Mouse (Mus musculus): ENCODE data around the gene Mvp. TPM values are rescaled to one million over a fixed set of nuclear protein-coding genes. Genes with fewer than 3 reads are reported as not detected.

Gene Mvp
- polyA plus RNA-seq, 1 experiment from 2014 or later = 3.1 TPM

GRCm38 (mm10) chr7:126986319-126986718 lies 28.1 kb downstream of the Mvp start:
- H3K27me3 ChIP-seq (ENCODE audit: control insufficient read depth, insufficient read depth, low read length) = no peaks in the 10 kb centered on the region
- H3K4me1 ChIP-seq (ENCODE audit: control insufficient read depth, insufficient read depth, low read length) = no peaks in the 10 kb centered on the region
- H3K4me3 ChIP-seq (replicated peaks; ENCODE audit: low read depth, low read length) = no peak overlapping the region
- 51% methylated on average over 9 of the region's 9 CpGs for WGBS
- ATAC-seq (ENCODE audit: low FRiP score, low TSS enrichment) (no peak), DNase-seq (peak; percentile 45)
- H3K9me3 ChIP-seq (ENCODE audit: control insufficient read depth, low read length) = no peaks in the 10 kb centered on the region
- H3K9ac ChIP-seq (replicated peaks; ENCODE audit: low read length) = no peak overlapping the region
- H3K4me2 ChIP-seq (ENCODE audit: low read length) = no peak overlapping the region
- H3K36me3 ChIP-seq (ENCODE audit: control insufficient read depth, insufficient read depth, low read length) = 0 out of 2 replicates have a peak, but pooled peaks cover 3% of the 10 kb centered on the region
- no peak overlapping the region for H3K27ac ChIP-seq (replicated peaks; ENCODE audit: low read depth, low read length)

GRCm38 (mm10) chr7:126984667-126985444 lies 29.6 kb downstream of the Mvp start:
- 66% methylated on average over 9 of the region's 10 CpGs for WGBS
- Histone ChIP-seq H3K27ac (replicated peaks; ENCODE audit: low read depth, low read length) (no peak overlapping the region), H3K4me3 (replicated peaks; ENCODE audit: low read depth, low read length) (no peak overlapping the region), H3K9me3 (ENCODE audit: control insufficient read depth, low read length) (no peaks in the 10 kb centered on the region), H3K9ac (replicated peaks; ENCODE audit: low read length) (no peak overlapping the region), H3K36me3 (ENCODE audit: control insufficient read depth, insufficient read depth, low read length) (peaks cover 14% of the 10 kb centered on the region), H3K4me2 (ENCODE audit: low read length) (no peak overlapping the region), H3K27me3 (ENCODE audit: control insufficient read depth, insufficient read depth, low read length) (no peaks in the 10 kb centered on the region), H3K4me1 (ENCODE audit: control insufficient read depth, insufficient read depth, low read length) (no peaks in the 10 kb centered on the region)
- no peak for DNase-seq
- no peak for ATAC-seq (ENCODE audit: low FRiP score, low TSS enrichment)

- H3K4me3 ChIP-seq (replicated peaks; ENCODE audit: low read depth, low read length) = no peak overlapping the region
- H3K27ac ChIP-seq (replicated peaks; ENCODE audit: low read depth, low read length) = no peak overlapping the region
- WGBS = 84% methylated on average over 7 of the region's 7 CpGs
- H3K4me1 ChIP-seq (ENCODE audit: control insufficient read depth, insufficient read depth, low read length) = no peaks in the 10 kb centered on the region
- H3K4me2 ChIP-seq (ENCODE audit: low read length) = no peak overlapping the region
- H3K27me3 ChIP-seq (ENCODE audit: control insufficient read depth, insufficient read depth, low read length) = no peaks in the 10 kb centered on the region
- H3K36me3 ChIP-seq (ENCODE audit: control insufficient read depth, insufficient read depth, low read length) = peaks cover 32% of the 10 kb centered on the region
- ATAC-seq (ENCODE audit: low FRiP score, low TSS enrichment) (no peak), DNase-seq (no peak)
- no peak overlapping the region for H3K9ac ChIP-seq (replicated peaks; ENCODE audit: low read length)
- H3K9me3 ChIP-seq (ENCODE audit: control insufficient read depth, low read length) = no peaks in the 10 kb centered on the region
Measured at GRCm38 (mm10) chr7:126983113-126983512, 31.3 kb downstream of the Mvp start.

- DNase-seq (no peak), ATAC-seq (ENCODE audit: low FRiP score, low TSS enrichment) (no peak)
- H3K27me3 ChIP-seq (ENCODE audit: control insufficient read depth, insufficient read depth, low read length) = no peaks in the 10 kb centered on the region
- H3K4me1 ChIP-seq (ENCODE audit: control insufficient read depth, insufficient read depth, low read length) = peaks cover 5% of the 10 kb centered on the region
- H3K36me3 ChIP-seq (ENCODE audit: control insufficient read depth, insufficient read depth, low read length) = peaks cover 34% of the 10 kb centered on the region
- WGBS = 96% methylated on average over 4 of the region's 4 CpGs
- H3K4me2 ChIP-seq (ENCODE audit: low read length) = no peak overlapping the region
- H3K27ac ChIP-seq (replicated peaks; ENCODE audit: low read depth, low read length) = no peak overlapping the region
- H3K9me3 ChIP-seq (ENCODE audit: control insufficient read depth, low read length) = no peaks in the 10 kb centered on the region
- H3K9ac ChIP-seq (replicated peaks; ENCODE audit: low read length) = no peak overlapping the region
- no peak overlapping the region for H3K4me3 ChIP-seq (replicated peaks; ENCODE audit: low read depth, low read length)
Measured at GRCm38 (mm10) chr7:126982054-126982453, 32.4 kb downstream of the Mvp start.

GRCm38 (mm10) chr7:126981601-126982000 lies 32.8 kb downstream of the Mvp start:
- Histone ChIP-seq H3K27ac (replicated peaks; ENCODE audit: low read depth, low read length) (no peak overlapping the region), H3K27me3 (ENCODE audit: control insufficient read depth, insufficient read depth, low read length) (no peaks in the 10 kb centered on the region), H3K9me3 (ENCODE audit: control insufficient read depth, low read length) (no peaks in the 10 kb centered on the region), H3K36me3 (ENCODE audit: control insufficient read depth, insufficient read depth, low read length) (peaks cover 34% of the 10 kb centered on the region), H3K9ac (replicated peaks; ENCODE audit: low read length) (no peak overlapping the region), H3K4me3 (replicated peaks; ENCODE audit: low read depth, low read length) (no peak overlapping the region), H3K4me1 (ENCODE audit: control insufficient read depth, insufficient read depth, low read length) (peaks cover 7% of the 10 kb centered on the region), H3K4me2 (ENCODE audit: low read length) (no peak overlapping the region)
- 96% methylated on average over 2 of the region's 2 CpGs for WGBS
- DNase-seq (no peak), ATAC-seq (ENCODE audit: low FRiP score, low TSS enrichment) (no peak)

GRCm38 (mm10) chr7:126978841-126979240 lies 35.6 kb downstream of the Mvp start:
- WGBS = 96% methylated on average over 6 of the region's 6 CpGs

GRCm38 (mm10) chr7:126976878-126977459 lies 37.5 kb downstream of the Mvp start:
- 30% methylated on average over 14 of the region's 14 CpGs for WGBS
- Histone ChIP-seq H3K27ac (replicated peaks; ENCODE audit: low read depth, low read length) (peak overlapping the region; percentile 95; the same call in 1 of the 2 replicates), H3K9me3 (ENCODE audit: control insufficient read depth, low read length) (no peaks in the 10 kb centered on the region), H3K4me2 (ENCODE audit: low read length) (peak overlapping the region; percentile 92), H3K27me3 (ENCODE audit: control insufficient read depth, insufficient read depth, low read length) (no peaks in the 10 kb centered on the region), H3K36me3 (ENCODE audit: control insufficient read depth, insufficient read depth, low read length) (peaks cover 45% of the 10 kb centered on the region), H3K4me1 (ENCODE audit: control insufficient read depth, insufficient read depth, low read length) (peaks cover 11% of the 10 kb centered on the region), H3K9ac (replicated peaks; ENCODE audit: low read length) (peak overlapping the region; percentile 96), H3K4me3 (replicated peaks; ENCODE audit: low read depth, low read length) (peak overlapping the region; percentile 90)
- no peak for DNase-seq
- ATAC-seq (ENCODE audit: low FRiP score, low TSS enrichment) = no peak

More at GRCm38 (mm10) chr7:126978841-126979240, 35.6 kb downstream of the Mvp start:
- no peak overlapping the region for H3K4me2 ChIP-seq (ENCODE audit: low read length)
- H3K27ac ChIP-seq (replicated peaks; ENCODE audit: low read depth, low read length) = no peak overlapping the region
- H3K4me3 ChIP-seq (replicated peaks; ENCODE audit: low read depth, low read length) = no peak overlapping the region
- ATAC-seq (ENCODE audit: low FRiP score, low TSS enrichment) (no peak), DNase-seq (no peak)
- H3K9ac ChIP-seq (replicated peaks; ENCODE audit: low read length) = no peak overlapping the region
- H3K9me3 ChIP-seq (ENCODE audit: control insufficient read depth, low read length) = no peaks in the 10 kb centered on the region
- no peaks in the 10 kb centered on the region for H3K27me3 ChIP-seq (ENCODE audit: control insufficient read depth, insufficient read depth, low read length)
- H3K36me3 ChIP-seq (ENCODE audit: control insufficient read depth, insufficient read depth, low read length) = peaks cover 34% of the 10 kb centered on the region
- H3K4me1 ChIP-seq (ENCODE audit: control insufficient read depth, insufficient read depth, low read length) = peaks cover 11% of the 10 kb centered on the region

GRCm38 (mm10) chr7:126975950-126976866 lies 38.2 kb downstream of the Mvp start, which contains the start of gene Cdiptos:
Gene Cdiptos, minus strand, starts transcription at chr7:126976098.
- peaks cover 11% of the 10 kb centered on the region for H3K4me1 ChIP-seq (ENCODE audit: control insufficient read depth, insufficient read depth, low read length)
- peak within 1 kb of the TSS; percentile 92 for H3K4me2 ChIP-seq (ENCODE audit: low read length)
- peaks cover 45% of the 10 kb centered on the region for H3K36me3 ChIP-seq (ENCODE audit: control insufficient read depth, insufficient read depth, low read length)
- DNase-seq (peak; percentile 99), ATAC-seq (ENCODE audit: low FRiP score, low TSS enrichment) (peak; percentile 92)
- H3K27ac ChIP-seq (replicated peaks; ENCODE audit: low read depth, low read length) = peak within 1 kb of the TSS; percentile 95
- WGBS = under 1% methylated on average over 55 of the region's 55 CpGs
- H3K9me3 ChIP-seq (ENCODE audit: control insufficient read depth, low read length) = no peaks in the 10 kb centered on the region
- H3K4me3 ChIP-seq (replicated peaks; ENCODE audit: low read depth, low read length) = peak within 1 kb of the TSS; percentile 90
- no peaks in the 10 kb centered on the region for H3K27me3 ChIP-seq (ENCODE audit: control insufficient read depth, insufficient read depth, low read length)
- H3K9ac ChIP-seq (replicated peaks; ENCODE audit: low read length) = peak within 1 kb of the TSS; percentile 96

Data from midbrain, embryonic 14.5 days (tissue).